Mouse (Mus musculus): Measurements from ENCODE around the gene Cnn3.

DNA sequence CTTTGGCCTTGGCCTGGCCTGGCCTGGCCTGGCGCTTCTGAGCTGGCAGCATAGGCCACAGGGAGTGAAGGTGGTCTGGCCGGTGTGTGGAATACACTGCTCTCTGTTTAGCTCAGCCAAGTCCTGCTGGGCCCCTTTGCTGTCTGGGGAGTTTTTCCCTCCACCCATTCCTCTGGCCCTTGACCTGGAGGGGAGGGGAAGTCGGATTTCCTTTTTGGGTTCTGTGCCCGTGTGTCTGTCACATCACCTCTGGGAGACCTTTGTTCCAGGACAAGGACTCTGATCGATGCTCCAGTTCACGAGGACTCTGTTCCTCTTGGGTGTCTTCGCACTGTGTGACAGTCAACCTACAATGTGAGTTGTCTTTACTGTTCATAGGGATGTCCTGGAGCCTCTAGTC, 11.7 kb downstream of the Cnn3 start:
- TF ChIP-seq HCFC1 (IDR thresholded peaks at IDR 0.05; ENCODE audit: borderline replicate concordance, insufficient read depth, low read length) = no peak
- no peak for TF ChIP-seq CHD2 (IDR thresholded peaks at IDR 0.05; ENCODE audit: low read depth, low read length)
- no peak for TF ChIP-seq MAFK (IDR thresholded peaks at IDR 0.05; ENCODE audit: insufficient read depth, low read depth, low read length)
- no peak for TF ChIP-seq ZC3H11A (IDR thresholded peaks at IDR 0.05; ENCODE audit: borderline replicate concordance, low read depth, low read length)
